Mouse (Mus musculus): ENCODE data around the gene Prr15l. TPM values are rescaled to one million over a fixed set of nuclear protein-coding genes. Genes with fewer than 3 reads are reported as not detected.

Prr15l gene
- polyA plus RNA-seq, 1 experiment = not detected

DNA sequence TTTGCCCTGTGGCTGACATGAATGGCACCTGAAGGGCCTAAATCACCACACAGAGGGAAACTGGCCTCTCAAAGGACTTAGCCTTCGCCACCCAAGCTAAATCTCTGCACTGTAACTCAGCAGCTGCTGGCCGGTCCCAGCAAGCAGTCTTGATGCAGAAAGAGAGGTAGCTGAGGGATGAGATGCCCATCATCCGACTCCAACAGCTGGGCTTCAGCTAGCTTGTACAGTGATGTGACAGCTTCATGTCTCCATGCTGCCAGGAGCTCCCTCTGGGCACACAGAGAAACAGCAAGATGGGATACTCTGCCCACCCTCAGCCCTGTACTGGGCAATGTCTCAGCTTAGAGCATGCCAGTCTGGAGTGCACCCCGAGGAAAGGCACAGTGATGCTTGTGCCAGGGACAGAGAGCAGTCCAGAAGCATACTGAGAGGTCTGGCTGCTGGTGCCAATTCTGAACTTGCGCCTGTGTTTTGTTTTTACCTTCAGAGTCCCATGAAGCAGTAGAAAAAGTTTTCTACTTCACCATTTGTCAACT is 45.6 kb downstream of the Prr15l start:
- peaks cover 57% of the 10 kb centered on the region for H3K4me1 ChIP-seq (ENCODE audit: control insufficient read depth, insufficient read depth, insufficient read length, low read length)

DNA sequence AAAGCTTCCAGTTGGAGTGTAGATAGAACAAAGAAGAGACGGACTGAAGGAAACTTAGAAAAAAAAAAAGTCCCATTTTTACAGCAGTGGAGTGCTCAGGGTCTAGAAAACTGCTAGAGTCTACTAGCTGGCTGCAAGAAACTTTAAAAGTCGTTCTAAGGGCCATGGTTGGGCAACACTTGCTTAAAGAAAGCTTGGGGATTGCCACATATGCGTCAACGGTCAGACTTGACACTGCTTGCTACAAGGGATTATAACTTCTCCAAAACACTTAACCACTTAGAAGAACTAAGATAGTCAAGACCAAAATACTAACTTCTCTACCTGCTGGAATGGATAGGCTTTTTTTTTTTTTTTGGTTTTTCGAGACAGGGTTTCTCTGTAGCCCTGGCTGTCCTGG is 46.9 kb downstream of the Prr15l start:
- peaks cover 47% of the 10 kb centered on the region for H3K4me1 ChIP-seq (ENCODE audit: control insufficient read depth, insufficient read depth, insufficient read length, low read length)
- peak overlapping the region; percentile 94 for H3K27ac ChIP-seq (replicated peaks; ENCODE audit: low read depth, low read length)
- H3K4me3 ChIP-seq (ENCODE audit: insufficient read depth, low read depth, low read length) = no peak overlapping the region

More for the DNA sequence above, 45.6 kb downstream of the Prr15l start:
- H3K4me3 ChIP-seq (ENCODE audit: insufficient read depth, low read depth, low read length) = no peak overlapping the region
- peak overlapping the region; percentile 78 for H3K27ac ChIP-seq (replicated peaks; ENCODE audit: low read depth, low read length)

DNA sequence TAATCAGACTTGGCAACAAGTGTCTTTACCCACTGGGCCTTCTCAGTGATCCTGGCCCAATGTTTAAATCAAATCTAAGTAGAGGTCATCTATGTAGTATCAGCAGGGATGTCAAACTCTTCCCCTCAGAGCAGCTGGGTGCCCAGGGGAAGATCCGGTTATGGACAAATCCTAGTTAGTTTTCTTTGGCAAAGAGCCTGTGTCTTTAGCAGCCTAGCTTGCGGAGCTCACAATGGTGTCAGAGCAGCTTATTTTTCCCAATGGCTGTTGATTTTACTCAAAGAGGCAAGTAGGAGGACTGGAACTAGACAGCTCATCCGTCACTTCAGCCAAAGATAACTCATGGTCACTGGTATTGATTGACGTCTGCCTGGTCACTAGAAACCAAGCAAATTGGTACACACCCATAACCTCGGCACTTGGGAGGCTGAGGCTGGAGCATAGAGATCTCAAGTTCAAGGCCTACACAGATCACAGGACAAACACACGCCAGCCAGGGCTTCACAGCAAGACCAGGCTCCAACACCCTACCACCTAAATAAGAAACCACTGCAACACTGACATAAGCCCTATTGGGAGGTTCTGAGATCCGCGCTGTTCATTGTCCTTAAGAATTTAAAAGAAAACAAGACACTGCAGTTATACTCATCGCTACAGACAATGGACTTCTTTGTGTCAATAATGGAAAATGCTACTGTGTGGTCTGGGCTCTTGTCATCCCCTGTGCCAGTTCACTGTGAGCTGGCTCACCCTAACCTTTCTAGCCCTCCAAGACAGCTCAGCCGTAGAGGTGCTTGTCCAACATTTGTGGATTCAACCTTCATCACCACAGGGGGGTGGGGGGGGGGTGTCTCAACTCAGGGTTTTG is 47.8 kb downstream of the Prr15l start:
- H3K27ac ChIP-seq (replicated peaks; ENCODE audit: low read depth, low read length) = peak overlapping the region; percentile 94
- peaks cover 40% of the 10 kb centered on the region for H3K4me1 ChIP-seq (ENCODE audit: control insufficient read depth, insufficient read depth, insufficient read length, low read length)
- peak overlapping the region; percentile 96 for H3K4me3 ChIP-seq (ENCODE audit: insufficient read depth, low read depth, low read length)

DNA sequence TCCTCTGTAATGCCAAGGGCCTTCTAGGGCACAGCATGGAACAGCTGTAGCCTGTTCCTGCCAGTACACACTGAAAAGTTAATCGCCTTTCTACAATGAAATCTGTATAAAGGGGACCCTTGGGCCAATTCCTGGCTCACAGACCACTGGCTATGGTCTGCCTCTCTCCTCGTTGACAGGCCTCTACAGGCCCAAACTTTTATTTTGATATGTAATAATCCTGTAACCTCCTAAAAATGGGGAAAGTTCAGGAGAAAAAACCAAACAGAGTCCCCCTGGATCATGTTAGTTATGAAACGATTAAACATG is 48.4 kb downstream of the Prr15l start:
- H3K4me3 ChIP-seq (ENCODE audit: insufficient read depth, low read depth, low read length) = peak overlapping the region; percentile 96
- peak overlapping the region; percentile 94 for H3K27ac ChIP-seq (replicated peaks; ENCODE audit: low read depth, low read length)
- H3K4me1 ChIP-seq (ENCODE audit: control insufficient read depth, insufficient read depth, insufficient read length, low read length) = peaks cover 35% of the 10 kb centered on the region

DNA sequence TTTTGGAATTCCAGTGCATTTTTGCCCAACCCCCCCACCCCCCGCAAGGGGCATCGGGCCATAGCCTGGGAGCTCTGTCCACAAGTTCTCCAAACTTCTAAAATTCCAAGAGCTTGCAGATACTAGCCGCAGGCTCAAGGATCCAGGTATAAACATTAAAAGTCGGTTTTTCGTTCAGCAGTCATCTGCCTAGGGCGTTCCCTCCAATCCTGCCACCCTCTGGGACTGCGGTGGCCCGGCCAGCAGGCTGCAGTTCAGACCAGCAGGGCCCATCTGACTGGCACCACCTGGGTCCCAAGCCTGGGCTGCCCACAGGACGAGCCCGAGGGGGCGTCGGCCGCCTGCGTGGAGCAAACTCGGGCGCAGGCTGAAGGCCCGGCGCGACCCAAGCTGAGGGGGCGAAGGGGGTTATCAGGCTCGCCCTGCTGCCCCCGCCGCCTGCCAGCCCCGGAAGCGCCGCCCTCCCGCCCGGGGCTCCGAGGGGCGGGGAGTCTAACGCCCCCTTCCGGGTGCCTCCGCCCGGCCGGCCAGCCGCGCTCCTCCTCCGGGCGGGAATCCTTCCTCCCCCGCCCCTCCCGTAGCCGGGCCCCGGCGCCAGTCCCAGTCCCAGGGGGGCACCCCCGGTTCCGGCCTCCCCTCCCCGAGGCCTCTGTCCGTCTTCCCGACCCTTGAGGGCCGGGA is 49.1 kb downstream of the Prr15l start:
- H3K4me1 ChIP-seq (ENCODE audit: control insufficient read depth, insufficient read depth, insufficient read length, low read length) = peaks cover 29% of the 10 kb centered on the region
- H3K4me3 ChIP-seq (ENCODE audit: insufficient read depth, low read depth, low read length) = peak overlapping the region; percentile 96
- peak overlapping the region; percentile 96 for H3K27ac ChIP-seq (replicated peaks; ENCODE audit: low read depth, low read length)

DNA sequence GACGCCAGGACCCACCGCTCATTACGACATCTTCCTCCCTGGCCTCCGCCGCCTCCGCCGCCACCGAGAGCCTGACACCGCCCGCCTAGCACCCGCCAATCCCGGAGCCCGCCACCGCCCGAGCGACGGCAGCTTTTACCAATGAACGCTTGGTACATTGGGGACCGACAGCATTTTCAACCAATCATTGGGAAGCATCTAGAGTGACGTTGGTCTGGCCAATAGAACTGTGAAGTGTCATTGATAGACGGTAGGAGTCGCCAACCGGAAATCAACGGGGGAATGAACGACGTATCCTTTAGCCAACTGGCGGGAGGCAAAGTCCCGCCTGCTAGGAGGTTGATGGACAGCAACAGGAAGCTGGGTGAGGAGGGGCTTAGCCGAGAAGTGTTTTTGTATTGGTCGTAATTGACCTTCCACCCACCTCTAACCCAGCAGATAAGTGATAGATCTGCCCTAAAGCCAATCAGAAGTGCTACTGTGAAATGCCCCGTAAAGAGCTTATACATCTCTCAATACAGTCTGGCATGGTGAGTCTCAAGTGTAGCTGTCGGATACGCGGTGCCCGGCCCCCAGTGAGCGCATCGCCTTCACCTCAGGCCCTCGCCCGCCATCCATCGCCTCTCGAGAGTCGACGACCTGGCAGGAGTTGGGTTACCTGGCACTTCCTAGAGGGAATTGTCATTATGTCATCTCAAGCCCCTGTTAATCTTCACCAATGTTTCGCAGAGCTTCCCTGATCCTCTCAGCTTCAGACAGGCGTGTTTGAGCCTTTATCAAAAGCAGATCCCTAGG is 49.9 kb downstream of the Prr15l start:
- H3K4me3 ChIP-seq (ENCODE audit: insufficient read depth, low read depth, low read length) = peak overlapping the region; percentile 96
- peaks cover 24% of the 10 kb centered on the region for H3K4me1 ChIP-seq (ENCODE audit: control insufficient read depth, insufficient read depth, insufficient read length, low read length)
- peak overlapping the region; percentile 96 for H3K27ac ChIP-seq (replicated peaks; ENCODE audit: low read depth, low read length)

DNA sequence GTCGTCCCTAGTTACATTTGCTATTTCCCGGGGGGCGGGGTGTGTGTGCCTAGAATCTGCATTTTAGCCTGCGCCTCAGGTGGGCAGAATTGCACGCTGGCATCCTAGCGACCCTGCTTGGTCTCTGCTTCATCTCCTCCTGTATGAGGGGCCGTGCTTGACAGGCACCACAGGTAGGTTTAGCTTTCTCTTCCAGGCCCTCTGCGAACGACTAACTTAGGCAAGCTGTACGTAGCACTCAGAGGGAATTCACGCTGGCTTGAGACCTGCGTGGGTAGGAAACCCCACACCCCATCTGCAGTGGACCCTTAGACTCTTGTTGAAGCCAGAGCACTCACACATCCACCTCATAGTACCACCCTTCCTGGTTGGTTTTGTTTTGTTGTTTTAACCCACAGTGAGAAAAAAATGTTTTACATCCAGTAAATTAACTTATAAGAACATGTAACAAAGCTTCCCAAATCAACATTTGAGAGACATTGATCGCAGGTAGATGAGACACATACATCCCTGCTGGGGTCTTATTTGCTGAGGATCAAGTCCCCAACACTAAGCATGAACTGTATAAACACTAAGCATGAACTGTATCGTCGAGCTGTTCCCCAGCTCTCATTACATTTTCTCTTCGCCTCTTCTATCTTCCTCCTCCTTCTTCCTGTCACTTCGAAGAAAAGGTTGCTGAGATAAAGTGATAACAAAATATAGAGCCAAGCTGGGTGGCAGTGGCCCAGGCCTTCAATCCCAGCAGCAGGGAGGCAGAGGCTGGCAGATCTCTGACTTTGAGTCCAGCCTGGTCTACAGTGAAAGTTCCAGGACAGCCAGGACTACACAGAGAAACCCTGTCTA is 50.7 kb downstream of the Prr15l start:
- peak overlapping the region; percentile 84 for H3K27ac ChIP-seq (replicated peaks; ENCODE audit: low read depth, low read length)
- peak overlapping the region; percentile 83 for H3K4me3 ChIP-seq (ENCODE audit: insufficient read depth, low read depth, low read length)
- peaks cover 19% of the 10 kb centered on the region for H3K4me1 ChIP-seq (ENCODE audit: control insufficient read depth, insufficient read depth, insufficient read length, low read length)

DNA sequence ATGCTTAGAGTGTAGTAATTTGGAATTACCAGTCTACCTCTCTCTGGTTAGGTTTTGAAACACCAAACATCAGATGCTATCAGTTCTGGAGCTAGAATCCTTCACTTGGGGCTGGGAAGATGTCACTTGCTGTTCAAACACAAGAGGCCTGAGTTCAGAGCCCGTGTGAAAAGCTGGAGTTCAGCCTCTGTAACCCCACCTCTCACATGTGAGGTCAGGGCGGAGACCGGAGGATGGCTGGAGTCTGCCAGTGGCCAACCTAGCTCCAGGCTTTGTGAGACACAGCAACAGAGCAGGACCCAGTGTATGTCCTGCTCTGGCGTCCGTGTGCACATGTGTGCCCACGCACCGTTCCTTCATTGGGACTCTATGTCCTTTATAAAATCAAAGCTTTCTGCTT is 51.4 kb downstream of the Prr15l start:
- Histone ChIP-seq H3K27ac (replicated peaks; ENCODE audit: low read depth, low read length) (no peak overlapping the region), H3K4me1 (ENCODE audit: control insufficient read depth, insufficient read depth, insufficient read length, low read length) (peaks cover 13% of the 10 kb centered on the region), H3K4me3 (ENCODE audit: insufficient read depth, low read depth, low read length) (no peak overlapping the region)

DNA sequence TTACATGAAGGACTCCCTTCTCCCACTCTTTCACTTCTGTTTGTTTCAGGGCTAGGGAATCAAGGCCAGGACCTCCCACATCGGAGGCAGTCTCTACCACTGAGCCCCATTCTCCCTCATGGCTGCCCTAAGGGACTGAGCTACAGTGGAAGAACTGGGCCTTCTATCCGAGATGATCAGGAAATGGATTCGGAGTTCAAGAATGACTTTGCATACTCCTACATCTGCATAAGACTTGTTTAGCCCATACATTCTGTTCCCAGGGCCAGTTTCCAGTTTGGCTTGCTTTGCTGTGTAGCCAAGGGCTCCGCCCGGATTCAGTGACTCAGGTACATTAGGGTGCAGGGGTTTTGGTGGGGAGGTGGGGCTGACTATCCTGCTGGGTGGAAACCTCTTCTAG is 52.1 kb downstream of the Prr15l start:
- Histone ChIP-seq H3K4me1 (ENCODE audit: control insufficient read depth, insufficient read depth, insufficient read length, low read length) (peaks cover 11% of the 10 kb centered on the region), H3K27ac (replicated peaks; ENCODE audit: low read depth, low read length) (no peak overlapping the region), H3K4me3 (ENCODE audit: insufficient read depth, low read depth, low read length) (no peak overlapping the region)

DNA sequence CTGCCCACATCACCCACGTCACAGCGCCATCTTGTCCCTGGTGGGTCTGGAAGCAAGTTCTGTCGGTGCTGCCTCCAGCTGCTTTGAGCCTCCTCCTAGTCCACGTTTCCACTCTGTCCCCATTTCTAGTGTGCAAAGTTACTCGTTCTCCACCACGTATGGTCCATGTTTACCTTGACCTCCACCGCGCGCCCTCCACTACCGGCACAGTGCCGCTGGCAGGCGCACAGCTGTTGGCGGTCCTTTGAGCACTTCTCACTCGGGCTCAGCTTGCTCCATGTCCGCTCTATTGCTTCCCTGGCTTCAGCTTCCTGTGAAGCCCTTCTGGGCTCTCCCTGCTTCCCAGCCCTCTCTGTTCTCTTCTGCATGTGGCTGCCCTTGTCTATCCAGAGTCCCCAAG is 53.6 kb downstream of the Prr15l start:
- no peak overlapping the region for H3K27ac ChIP-seq (replicated peaks; ENCODE audit: low read depth, low read length)
- H3K4me1 ChIP-seq (ENCODE audit: control insufficient read depth, insufficient read depth, insufficient read length, low read length) = 0 out of 2 replicates have a peak, but pooled peaks cover 3% of the 10 kb centered on the region
- no peak overlapping the region for H3K4me3 ChIP-seq (ENCODE audit: insufficient read depth, low read depth, low read length)

DNA sequence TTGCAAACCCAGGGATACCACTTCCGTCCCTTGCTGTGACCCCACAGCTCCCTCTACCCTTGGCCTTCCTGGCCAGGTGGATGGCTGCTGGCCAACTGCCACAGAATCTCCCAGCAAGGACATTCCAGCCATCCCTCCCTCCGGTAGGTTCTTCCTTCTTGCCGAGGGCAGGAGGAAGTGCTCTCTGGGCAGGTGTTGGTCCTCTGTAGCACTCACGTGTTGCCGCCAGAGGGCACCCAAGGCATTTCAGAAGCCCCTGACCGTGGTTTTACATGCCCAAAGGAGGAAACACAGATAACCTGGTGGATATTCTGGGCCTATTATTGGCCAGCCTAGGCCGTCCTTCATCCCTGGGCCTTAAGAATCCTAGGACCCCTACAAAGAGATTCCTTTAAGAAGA is 54.5 kb downstream of the Prr15l start:
- 0 out of 2 replicates have a peak, but pooled peaks cover 3% of the 10 kb centered on the region for H3K4me1 ChIP-seq (ENCODE audit: control insufficient read depth, insufficient read depth, insufficient read length, low read length)
- no peak overlapping the region for H3K4me3 ChIP-seq (ENCODE audit: insufficient read depth, low read depth, low read length)
- H3K27ac ChIP-seq (replicated peaks; ENCODE audit: low read depth, low read length) = no peak overlapping the region

DNA sequence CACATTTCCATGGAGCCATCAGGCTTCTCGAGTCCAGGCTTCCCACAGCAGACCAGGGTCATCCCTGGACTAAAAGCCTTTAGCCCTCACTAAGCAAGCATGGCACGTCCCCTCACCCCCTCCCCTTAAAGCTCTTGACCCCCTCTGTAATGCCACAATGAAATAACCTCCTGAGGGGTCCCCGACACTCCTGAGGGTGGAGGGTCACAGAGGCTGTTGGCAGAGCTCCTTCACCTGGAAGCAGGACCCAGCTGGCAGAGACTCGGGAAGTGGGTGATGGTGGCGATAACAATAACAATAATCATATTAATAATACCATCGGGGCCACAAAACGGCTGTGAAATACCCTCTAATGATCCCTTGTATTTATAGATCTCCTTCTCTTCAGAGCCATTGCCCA is 55.0 kb downstream of the Prr15l start, which contains the start of gene Sp2:
Gene Sp2 (minus strand): TSS at position 101 of the 400 bp plus-strand sequence.
- H3K4me1 ChIP-seq (ENCODE audit: control insufficient read depth, insufficient read depth, insufficient read length, low read length) = 0 out of 2 replicates have a peak, but pooled peaks cover 3% of the 10 kb centered on the region
- H3K4me3 ChIP-seq (ENCODE audit: insufficient read depth, low read depth, low read length) = no peak within 1 kb of the TSS
- no peak within 1 kb of the TSS for H3K27ac ChIP-seq (replicated peaks; ENCODE audit: low read depth, low read length)

DNA sequence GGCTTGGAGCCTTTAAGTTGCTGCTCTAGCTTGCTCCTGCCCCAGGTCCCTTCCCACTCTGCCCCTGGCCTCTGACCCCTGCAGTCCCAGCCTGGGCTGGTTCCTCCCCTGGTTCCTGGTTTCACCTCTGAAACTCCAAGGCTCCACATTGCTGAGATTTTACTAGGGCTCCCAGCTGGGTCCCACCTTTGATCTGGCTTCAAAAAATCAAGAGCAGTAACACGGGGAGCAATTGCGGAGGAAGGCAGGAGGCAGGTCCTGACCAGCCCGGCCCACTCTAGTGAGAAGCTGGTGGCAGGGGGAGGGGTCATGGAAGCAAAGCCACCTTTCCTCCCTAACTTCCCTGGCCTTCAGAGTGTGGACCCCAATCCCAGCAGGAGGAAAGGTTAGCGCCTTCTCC is 57.0 kb downstream of the Prr15l start:
- no peak overlapping the region for H3K27ac ChIP-seq (replicated peaks; ENCODE audit: low read depth, low read length)
- no peak overlapping the region for H3K4me3 ChIP-seq (ENCODE audit: insufficient read depth, low read depth, low read length)
- H3K4me1 ChIP-seq (ENCODE audit: control insufficient read depth, insufficient read depth, insufficient read length, low read length) = no peaks in the 10 kb centered on the region; the same call in 1 of the 2 replicates

DNA sequence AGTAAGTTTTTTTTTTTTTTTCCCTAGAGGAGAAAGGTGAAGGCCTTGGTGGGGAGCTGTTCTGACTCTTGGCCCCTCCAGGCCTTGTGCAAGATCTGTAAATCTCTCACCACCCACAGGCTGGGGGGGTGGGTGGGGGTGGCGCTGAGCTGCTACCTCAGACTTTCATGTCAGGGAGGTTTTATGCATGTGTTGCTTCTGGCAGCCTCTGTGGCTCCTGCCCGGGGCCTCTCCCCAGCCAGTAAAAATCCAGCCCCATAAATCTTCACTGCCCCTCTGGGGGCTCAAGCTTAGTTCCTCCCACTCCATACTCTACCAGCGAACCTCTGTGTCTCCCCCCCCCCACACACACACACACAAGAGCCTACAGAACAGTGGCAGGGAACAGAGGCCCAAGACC is 58.6 kb downstream of the Prr15l start:
- H3K27ac ChIP-seq (replicated peaks; ENCODE audit: low read depth, low read length) = no peak overlapping the region
- H3K4me1 ChIP-seq (ENCODE audit: control insufficient read depth, insufficient read depth, insufficient read length, low read length) = no peaks in the 10 kb centered on the region; the same call in 1 of the 2 replicates
- no peak overlapping the region for H3K4me3 ChIP-seq (ENCODE audit: insufficient read depth, low read depth, low read length)

Measured in brown adipose tissue, adult 24 weeks (tissue).